Mouse (Mus musculus) retina, adult 2 months (tissue): ENCODE data around the gene Kank2.
"Not testable (repeated sequence)": the region's sequence is repeated elsewhere in the genome, so short reads cannot be mapped to it uniquely, and the experiment has no call there.

Experiments
- DNase-seq: peaks from one replicate; pipeline ENCODE4 v3.0.0-alpha.2; 2012; ENCODE audit warnings: low read depth, low spot score

Gene Kank2

GRCm38 (mm10) chr9:21818561-21818960 lies 20.0 kb upstream of the Kank2 start:
- no peak for DNase-seq

- no peak for DNase-seq
Observed at GRCm38 (mm10) chr9:21818125-21818524, 19.6 kb upstream of the Kank2 start.

- DNase-seq = no peak
Observed at GRCm38 (mm10) chr9:21816716-21817305, 18.3 kb upstream of the Kank2 start.

GRCm38 (mm10) chr9:21811170-21811569 lies 12.6 kb upstream of the Kank2 start:
- DNase-seq = no peak

- no peak for DNase-seq
Observed at GRCm38 (mm10) chr9:21808561-21808960, 10.0 kb upstream of the Kank2 start.

GRCm38 (mm10) chr9:21806976-21807375 lies 8.4 kb upstream of the Kank2 start:
- DNase-seq = no peak

- DNase-seq = no peak
Observed at GRCm38 (mm10) chr9:21806363-21806762, 7.8 kb upstream of the Kank2 start.

- DNase-seq = peak; percentile 61
Observed at GRCm38 (mm10) chr9:21803986-21804644, 5.6 kb upstream of the Kank2 start.

- no peak for DNase-seq
Observed at GRCm38 (mm10) chr9:21801591-21801990, 3.0 kb upstream of the Kank2 start.

GRCm38 (mm10) chr9:21801121-21801520 lies 2.6 kb upstream of the Kank2 start:
- no peak for DNase-seq

- DNase-seq = no peak
Observed at GRCm38 (mm10) chr9:21799010-21799350, 436 bp upstream of the Kank2 start.

- no peak for DNase-seq
Observed at GRCm38 (mm10) chr9:21797921-21798344, 611 bp downstream of the Kank2 start.

- no peak for DNase-seq
Observed at GRCm38 (mm10) chr9:21796919-21797318, 1.6 kb downstream of the Kank2 start.

GRCm38 (mm10) chr9:21796259-21796658 lies 2.3 kb downstream of the Kank2 start:
- no peak for DNase-seq

- DNase-seq = no peak
Observed at GRCm38 (mm10) chr9:21795579-21795978, 3.0 kb downstream of the Kank2 start.

GRCm38 (mm10) chr9:21794925-21795324 lies 3.6 kb downstream of the Kank2 start:
- no peak for DNase-seq

GRCm38 (mm10) chr9:21794344-21794834 lies 4.2 kb downstream of the Kank2 start:
- no peak for DNase-seq

- DNase-seq = not testable (repeated sequence)
Observed at GRCm38 (mm10) chr9:21793507-21793906, 5.0 kb downstream of the Kank2 start.

- no peak for DNase-seq
Observed at GRCm38 (mm10) chr9:21792644-21793043, 5.9 kb downstream of the Kank2 start.

GRCm38 (mm10) chr9:21791861-21792260 lies 6.7 kb downstream of the Kank2 start:
- DNase-seq = no peak

- DNase-seq = no peak
Observed at GRCm38 (mm10) chr9:21788234-21788633, 10.3 kb downstream of the Kank2 start.

- no peak for DNase-seq
Observed at GRCm38 (mm10) chr9:21787654-21788053, 10.9 kb downstream of the Kank2 start.

GRCm38 (mm10) chr9:21786906-21787305 lies 11.6 kb downstream of the Kank2 start:
- no peak for DNase-seq
